Mouse (Mus musculus) embryo, embryonic 10.5 days (tissue): ENCODE results near the gene Dnaic2.
A peak's percentile ranks its signal among the peaks of the same experiment; 100 is the strongest.

Experiments used
- DNase-seq: peaks from one replicate; pipeline ENCODE4 v3.0.0-alpha.2; 2015; ENCODE audit warnings: low spot score

Gene Dnaic2

DNA sequence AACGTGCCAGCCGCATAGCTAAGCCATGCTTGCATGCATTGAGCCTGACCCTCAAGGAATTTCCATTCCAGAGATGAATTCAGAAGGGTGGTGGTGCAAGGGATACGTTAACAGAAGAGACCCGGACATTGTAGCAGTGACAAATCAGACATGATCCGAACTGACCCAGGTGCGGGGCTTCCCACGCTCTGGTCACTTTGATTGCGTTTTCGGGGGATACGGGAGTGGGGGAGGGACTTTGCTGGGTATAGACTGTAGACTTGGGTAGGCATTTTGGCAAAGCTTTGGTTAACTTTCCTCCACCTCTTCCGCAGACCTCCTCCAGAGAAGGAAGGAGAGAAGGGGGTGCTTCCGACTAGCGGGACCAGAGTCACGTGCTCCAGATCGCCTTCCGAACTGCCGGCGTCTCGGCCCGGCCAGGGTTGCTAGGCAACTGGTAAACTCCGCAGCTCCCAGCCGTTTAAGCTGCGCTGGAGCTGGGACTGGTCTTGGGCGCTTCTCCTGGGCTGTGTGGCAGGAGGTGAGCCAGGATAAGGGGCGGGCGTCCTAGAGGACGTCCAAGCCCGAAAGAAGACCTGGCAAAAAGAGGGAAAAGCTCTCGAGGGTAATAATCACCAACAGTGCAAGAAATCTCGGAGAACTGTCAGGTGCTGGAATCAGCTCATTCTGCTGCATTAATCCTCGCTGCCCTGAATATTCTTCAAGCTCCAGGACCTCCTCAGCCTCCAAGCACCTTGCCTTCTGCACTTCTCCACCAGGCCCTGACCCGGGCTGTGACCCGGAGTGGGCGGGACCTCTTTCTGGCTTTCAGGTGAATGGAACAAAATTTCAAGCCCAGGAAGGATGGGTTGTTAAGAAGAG is at the start of gene Dnaic2:
Dnaic2 (plus strand) TSS at position 444 of the 861 bp plus-strand sequence.
- peak; percentile 84 for DNase-seq

- DNase-seq, result no peak
These were observed 47.6 kb upstream of the Dnaic2 start for GRCm38 (mm10) chr11:114679582-114679981.

- DNase-seq, result no peak
These were observed 46.9 kb upstream of the Dnaic2 start for GRCm38 (mm10) chr11:114680291-114680690.

DNA sequence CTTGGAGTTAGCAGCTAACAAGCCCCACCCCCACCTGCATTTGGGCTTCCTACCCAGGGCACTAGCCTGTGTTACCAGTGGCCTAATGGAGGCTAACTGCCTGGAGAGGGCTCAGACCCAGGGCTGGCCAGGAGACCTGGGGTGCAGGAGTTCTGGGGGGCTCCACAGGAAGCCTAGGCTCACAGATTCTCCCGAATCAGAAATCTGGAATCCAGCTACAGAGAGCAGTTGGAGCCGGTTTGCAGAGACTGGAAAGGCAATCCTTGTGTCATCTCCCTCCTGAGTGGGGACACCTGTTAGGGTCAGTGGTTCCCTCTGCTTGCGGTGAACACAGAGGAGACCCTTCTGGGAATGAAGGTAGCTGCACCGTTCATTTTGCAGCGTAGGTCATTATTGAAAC is 46.2 kb upstream of the Dnaic2 start:
- no peak for DNase-seq

- no peak for DNase-seq
These were observed 44.8 kb upstream of the Dnaic2 start for GRCm38 (mm10) chr11:114682321-114682900.

- DNase-seq, result no peak
These were observed 44.0 kb upstream of the Dnaic2 start for GRCm38 (mm10) chr11:114683029-114683721.

GRCm38 (mm10) chr11:114683722-114684621 is 43.2 kb upstream of the Dnaic2 start:
- no peak for DNase-seq

GRCm38 (mm10) chr11:114684627-114685373 is 42.4 kb upstream of the Dnaic2 start:
- DNase-seq, result peak; percentile 58

- no peak for DNase-seq
These were observed 41.6 kb upstream of the Dnaic2 start for GRCm38 (mm10) chr11:114685526-114686040.

GRCm38 (mm10) chr11:114686221-114686959 is 40.8 kb upstream of the Dnaic2 start:
- DNase-seq, result no peak

DNA sequence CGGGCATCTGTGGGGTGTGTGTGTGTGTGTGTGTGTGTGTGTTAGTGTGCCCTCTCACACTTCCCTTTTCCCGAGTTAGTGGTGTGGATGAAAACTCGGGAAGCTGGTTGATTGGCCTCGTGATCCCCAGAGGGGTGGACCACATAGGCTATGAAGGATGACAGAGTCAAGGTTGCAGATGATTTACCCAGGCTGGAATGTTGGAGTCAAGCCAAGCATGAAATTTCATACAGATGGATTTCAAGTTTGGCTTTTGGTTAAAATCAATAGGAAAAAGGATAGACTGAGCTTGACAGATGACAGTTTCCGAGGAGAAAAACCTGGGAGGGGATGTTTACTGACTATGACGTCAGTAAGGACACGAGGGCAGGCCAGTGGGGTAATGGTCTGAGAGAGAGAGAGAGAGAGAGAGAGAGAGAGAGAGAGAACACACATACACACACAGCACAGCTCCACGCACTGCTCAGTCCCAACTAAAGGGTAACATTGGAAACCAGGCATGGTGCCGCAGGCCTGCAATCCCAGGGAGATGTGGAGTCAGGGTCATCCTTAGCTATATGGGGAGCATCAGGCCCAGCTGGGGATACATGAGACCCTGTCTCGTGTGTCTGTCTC is 39.5 kb upstream of the Dnaic2 start:
- no peak for DNase-seq

DNA sequence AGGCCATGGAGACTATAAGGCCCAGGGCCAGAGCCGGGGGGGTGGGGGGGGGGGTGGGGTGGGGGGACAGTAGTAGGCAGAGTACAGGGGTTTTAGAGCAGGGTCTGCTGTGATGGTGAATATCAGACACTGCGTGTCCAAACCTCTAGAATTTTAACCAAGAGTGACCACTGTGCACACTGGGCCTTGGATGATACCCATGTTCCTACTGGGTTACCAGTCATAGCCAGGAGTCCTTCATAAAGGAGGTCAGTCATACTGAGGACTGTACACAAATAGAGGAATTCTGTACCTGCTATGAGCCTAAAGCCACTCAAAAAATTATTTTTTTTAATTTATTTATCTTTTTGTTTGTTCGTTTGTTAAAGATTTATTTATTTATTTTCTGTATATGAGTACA is 38.5 kb upstream of the Dnaic2 start:
- no peak for DNase-seq

DNA sequence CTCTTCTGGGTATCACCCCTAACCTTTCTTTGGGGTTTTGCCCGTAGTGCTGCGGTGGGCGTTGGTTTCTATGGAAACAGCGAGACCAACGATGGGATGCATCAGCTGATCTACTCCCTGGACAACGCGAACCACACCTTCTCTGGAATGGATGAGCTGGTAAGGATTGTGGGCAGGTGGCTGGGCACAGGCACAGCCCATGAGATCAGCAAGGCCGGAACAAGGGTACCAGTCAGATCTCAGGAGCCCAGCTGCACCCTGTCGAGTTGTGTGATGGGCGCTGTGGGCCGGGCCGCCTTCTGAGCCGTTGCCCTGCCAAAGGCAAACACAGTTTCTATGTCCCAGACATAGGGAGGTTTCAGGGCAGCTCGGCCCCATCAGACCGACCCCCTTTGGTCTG is 37.0 kb upstream of the Dnaic2 start:
- no peak for DNase-seq

- no peak for DNase-seq
These were observed 35.6 kb upstream of the Dnaic2 start for GRCm38 (mm10) chr11:114691454-114692182.

DNA sequence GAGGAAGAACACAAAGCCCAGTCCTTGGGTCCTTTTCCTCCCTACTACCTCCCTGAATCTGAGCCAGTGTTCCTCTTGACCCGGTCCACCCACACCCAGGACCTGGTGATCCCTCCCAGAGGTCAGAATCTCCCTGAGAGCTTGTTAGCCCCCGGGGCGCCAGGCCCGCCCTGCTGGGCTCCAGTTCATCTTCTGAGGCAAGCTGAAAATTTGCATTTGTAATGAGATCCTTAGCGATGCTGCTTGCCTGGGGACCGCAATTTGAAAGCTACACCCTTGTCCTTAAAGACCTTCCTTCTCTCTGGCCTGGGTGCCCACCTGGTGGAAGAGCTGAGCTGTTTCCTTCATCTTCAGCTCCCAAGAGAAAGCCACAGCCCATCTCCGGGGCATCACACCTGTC is 34.6 kb upstream of the Dnaic2 start:
- DNase-seq, result no peak

DNA sequence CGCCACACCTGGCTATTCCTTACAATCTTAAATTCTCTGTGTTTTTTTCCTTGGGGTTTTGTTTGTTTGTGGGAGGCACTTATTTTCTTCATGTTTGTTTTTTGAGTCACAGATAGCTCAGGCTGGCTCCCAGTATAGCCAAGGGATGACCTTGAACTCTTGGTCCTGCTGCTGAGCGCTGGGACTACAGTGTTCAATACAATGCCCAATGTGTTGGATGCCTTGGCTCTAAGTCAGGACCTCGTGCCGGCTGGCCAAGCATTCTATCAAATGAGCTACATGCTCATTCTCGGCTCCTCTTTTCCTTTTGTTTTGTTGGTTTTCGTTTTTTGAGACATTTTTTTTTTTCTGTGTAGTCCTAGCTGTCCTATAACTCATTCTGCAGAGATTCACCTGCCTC is 33.8 kb upstream of the Dnaic2 start:
- DNase-seq, result no peak

GRCm38 (mm10) chr11:114694451-114694850 is 32.8 kb upstream of the Dnaic2 start:
- no peak for DNase-seq

DNA sequence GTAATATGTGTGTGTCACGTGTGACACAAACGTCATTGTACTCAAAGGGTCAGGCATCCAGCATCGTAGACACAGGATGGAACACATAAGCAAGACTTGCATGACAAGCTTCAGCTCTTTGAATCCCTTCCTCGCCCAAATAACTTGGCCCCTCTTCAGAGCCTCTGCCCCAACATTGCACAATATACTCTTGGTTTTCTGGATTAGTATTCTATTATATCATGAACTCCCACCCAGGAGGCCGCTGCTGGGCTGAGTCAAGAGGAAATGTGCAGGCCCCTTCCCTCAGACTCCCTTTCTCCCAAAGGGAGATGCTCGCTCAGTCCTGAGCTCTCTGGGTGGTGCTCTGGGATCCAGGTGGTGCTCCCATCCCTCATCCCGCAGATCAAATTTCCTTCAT is 28.7 kb upstream of the Dnaic2 start:
- DNase-seq, result no peak

DNA sequence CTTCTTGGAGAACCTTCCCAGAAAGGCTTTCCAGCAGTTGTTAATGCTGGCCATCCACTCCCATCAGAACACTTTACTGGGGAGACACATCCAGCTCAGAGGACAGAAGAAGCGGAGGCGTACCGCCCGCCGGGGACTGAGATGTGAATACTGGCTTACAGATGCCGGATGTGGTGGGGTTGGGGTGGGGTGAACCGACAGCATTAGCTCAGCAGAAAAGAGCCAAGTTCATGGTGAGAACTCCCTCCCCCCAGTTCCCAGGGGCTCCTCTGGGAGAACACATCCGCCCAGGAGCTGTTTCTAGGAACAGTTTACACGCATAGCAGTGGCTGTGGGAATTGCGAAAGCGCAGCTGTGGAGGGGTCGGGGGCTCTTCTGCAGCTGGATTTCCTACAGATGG is 27.7 kb upstream of the Dnaic2 start:
- DNase-seq, result no peak
